Mouse (Mus musculus): Measurements from ENCODE around the gene Olfr39. TPM values are rescaled to one million over a fixed set of nuclear protein-coding genes. Genes with fewer than 3 reads are reported as not detected.
"Not testable (repeated sequence)": the region's sequence is repeated elsewhere in the genome, so short reads cannot be mapped to it uniquely, and the experiment has no call there.

The Olfr39 gene
- not detected for total RNA-seq (2021)
- long read RNA-seq, experiment 1 = 0 reads
- long read RNA-seq, experiment 2 = 0 reads

DNA sequence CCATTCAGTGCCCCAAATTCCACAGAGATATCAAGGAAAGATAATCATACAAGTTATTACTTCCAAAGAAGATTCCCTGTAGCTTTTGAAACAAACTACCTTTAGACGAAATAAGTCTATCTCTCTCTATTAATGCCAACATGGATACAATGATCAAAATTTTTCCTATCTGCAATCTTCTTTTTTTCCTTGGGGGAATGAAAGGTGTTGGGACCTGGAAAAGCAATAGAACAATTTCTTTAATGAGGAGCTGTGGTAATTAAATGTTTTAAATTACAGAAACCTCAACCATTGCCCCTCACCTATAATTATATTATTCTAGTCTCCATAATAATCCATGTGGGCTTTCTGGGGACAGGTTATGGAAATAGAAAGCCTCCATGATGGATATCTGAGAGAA, at the start of gene Olfr39:
Gene Olfr39 (plus strand): TSS at position 301 of the 400 bp plus-strand sequence.
- no peak for DNase-seq
- intact Hi-C loops (cut with DNase I; ENCODE audit: low total_unique reads) = no loop called here

DNA sequence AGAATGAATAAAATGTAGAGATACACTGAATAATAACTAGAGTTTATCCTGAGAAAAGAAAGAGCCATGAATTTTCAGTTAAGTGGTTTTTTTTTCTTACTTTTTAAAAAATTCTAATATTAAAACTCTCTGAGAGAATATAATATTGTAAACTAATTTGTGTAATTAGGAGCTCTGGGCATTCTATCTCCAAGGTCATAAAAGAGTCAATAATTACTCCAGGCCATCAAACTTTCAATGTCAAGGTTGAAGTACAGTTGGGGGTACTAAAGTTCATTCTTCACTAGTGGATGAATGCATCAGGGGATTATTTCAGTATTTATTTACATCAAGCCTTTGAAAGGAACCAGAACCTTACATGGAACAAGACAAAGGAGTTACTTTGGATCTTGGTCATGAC, 45.3 kb upstream of the Olfr39 start, which contains the start of gene Olfr872:
Gene Olfr872 (plus strand): TSS at position 301 of the 400 bp plus-strand sequence.
- DNase-seq = no peak
- intact Hi-C loops (cut with DNase I; ENCODE audit: low total_unique reads) = no loop called here

DNA sequence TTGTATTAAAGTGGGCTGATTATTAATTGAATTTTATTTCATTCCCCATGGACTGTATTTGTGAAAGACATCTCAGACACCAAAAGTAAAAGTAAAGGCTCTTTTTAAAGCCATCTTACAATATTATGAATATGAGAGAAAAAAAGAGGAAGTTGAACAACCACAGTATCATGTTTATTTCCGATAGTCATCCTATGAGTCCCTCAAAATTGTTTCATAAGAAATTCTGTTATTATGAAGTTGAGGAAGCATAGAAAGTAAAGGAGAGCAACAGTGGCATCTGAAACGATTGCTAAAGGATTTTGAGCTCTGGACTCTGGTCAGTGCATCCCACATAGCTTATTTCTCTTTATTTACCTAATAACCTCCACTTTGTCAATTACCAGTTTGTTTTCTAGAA, 44.8 kb upstream of the Olfr39 start:
- intact Hi-C loops (cut with DNase I; ENCODE audit: low total_unique reads) = no loop called here
- DNase-seq = no peak

DNA sequence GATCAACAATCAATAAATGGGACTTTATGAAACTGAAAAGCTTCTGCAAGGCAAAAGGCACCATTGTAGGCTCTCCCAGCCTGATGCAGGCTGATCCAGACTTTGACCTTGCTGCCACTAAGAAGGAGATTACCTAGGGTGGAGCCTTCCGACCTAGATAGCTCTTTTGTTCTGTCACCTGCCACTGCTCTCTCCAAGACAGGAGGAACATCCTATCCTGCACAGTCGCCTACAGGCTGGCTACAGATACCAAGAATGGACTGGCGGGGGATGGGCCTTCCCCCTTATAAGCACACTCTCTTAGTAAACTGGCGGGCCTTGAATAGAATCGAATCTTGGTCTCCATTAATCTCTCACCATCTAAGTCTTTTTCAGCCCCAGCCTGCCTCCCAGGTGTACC, 13.4 kb downstream of the Olfr39 start:
- DNase-seq; intact Hi-C loops (cut with DNase I; ENCODE audit: low total_unique reads): not testable (repeated sequence)

DNA sequence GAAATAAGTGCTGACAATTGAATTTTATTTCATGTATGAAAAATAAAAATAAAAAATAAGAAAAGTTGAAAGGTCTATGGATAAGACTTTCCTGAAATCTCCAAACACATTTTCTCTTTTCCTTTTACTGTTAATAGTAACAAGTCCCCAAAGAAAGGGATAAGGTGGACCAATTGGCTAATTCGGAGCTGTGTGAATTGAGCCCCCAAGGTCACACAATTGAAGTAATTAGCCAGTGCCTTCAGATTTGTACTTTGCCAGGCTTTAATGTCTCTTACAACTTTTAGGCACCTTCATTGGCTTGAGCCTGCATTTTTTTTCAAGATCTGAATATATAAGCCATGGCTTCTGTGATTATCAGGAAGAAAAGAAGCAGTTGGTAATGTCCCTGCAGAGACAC, 16.1 kb downstream of the Olfr39 start, which contains the start of gene Olfr873:
Gene Olfr873 (plus strand): TSS at position 301 of the 400 bp plus-strand sequence.
- no peak for DNase-seq
- intact Hi-C loops (cut with DNase I; ENCODE audit: low total_unique reads) = no loop called here

DNA sequence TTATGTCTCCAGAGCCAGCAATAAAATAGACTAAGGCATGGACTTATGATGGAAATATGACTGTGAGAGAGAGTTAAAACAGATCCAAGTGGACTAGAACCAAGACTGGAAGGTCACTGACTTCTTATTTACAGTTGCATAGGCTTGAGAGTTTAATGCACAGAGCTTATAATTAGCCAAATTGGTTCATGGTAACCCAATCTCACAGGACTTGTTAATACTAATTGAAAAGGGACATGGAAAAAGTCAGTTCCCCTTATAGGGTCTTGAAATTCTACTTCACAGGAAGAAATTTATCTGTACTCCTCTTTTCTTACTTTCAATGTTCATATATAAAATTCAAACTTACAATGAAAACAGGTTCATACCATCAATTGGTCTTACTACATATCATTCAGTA, 53.8 kb downstream of the Olfr39 start, which contains the start of gene Olfr18:
Gene Olfr18 (minus strand): TSS at position 101 of the 400 bp plus-strand sequence.
- DNase-seq = no peak
- intact Hi-C loops (cut with DNase I; ENCODE audit: low total_unique reads) = no loop called here

Other genes starting within 250 kb of the Olfr39 start
- gene Olfr867, start 224.8 kb upstream of the Olfr39 start, total RNA-seq (2021) = not detected
- gene Olfr868, start 183.7 kb upstream of the Olfr39 start, total RNA-seq (2021) = not detected
- gene Olfr869, start 153.3 kb upstream of the Olfr39 start, total RNA-seq (2021) = not detected
- not detected for gene Olfr870, start 108.3 kb upstream of the Olfr39 start, total RNA-seq (2021)
- gene Olfr871, start 70.1 kb upstream of the Olfr39 start, total RNA-seq (2021) = not detected
- gene Olfr872, start 45.2 kb upstream of the Olfr39 start, total RNA-seq (2021) = not detected
- gene Olfr873, start 16.2 kb downstream of the Olfr39 start, total RNA-seq (2021) = not detected
- under 1 TPM in 1 of 2 experiments, not detected in 1; 0.06 TPM for gene Olfr18, start 53.7 kb downstream of the Olfr39 start, total RNA-seq (2021)
- 1 to 10 TPM; 9.3 to 9.6 TPM for gene Zfp560, start 102.8 kb downstream of the Olfr39 start, total RNA-seq (2021)
- gene Zfp26, start 177.8 kb downstream of the Olfr39 start, total RNA-seq (2021) = 1 to 10 TPM; 7.6 to 8.5 TPM
- 1 to 10 TPM; 7.4 to 8.2 TPM for gene Zfp426, start 210.4 kb downstream of the Olfr39 start, total RNA-seq (2021)
- gene Zfp266, start 239.1 kb downstream of the Olfr39 start, total RNA-seq (2021) = 10 to 100 TPM; 22.2 to 22.6 TPM